Mouse (Mus musculus) cerebellum, adult 2 months (tissue): Measurements from ENCODE around the gene Nubp1.

ENCODE experiments used
- CTCF ChIP-seq: fragments of 200-500 bp; IDR thresholded peaks from 2 replicates; pipeline ENCODE4 v1.5.1; 2011; ENCODE audit warnings: low read depth, mild to moderate bottlenecking, control low read depth, low read length, moderate library complexity, borderline replicate concordance; ENCODE audit not compliant: insufficient read depth
- POLR2A ChIP-seq: fragments of 200-500 bp; IDR thresholded peaks from 2 replicates; pipeline ENCODE4 v1.6.1; 2011; ENCODE audit warnings: low read length, control low read depth, borderline replicate concordance; ENCODE audit not compliant: insufficient read depth

DNA sequence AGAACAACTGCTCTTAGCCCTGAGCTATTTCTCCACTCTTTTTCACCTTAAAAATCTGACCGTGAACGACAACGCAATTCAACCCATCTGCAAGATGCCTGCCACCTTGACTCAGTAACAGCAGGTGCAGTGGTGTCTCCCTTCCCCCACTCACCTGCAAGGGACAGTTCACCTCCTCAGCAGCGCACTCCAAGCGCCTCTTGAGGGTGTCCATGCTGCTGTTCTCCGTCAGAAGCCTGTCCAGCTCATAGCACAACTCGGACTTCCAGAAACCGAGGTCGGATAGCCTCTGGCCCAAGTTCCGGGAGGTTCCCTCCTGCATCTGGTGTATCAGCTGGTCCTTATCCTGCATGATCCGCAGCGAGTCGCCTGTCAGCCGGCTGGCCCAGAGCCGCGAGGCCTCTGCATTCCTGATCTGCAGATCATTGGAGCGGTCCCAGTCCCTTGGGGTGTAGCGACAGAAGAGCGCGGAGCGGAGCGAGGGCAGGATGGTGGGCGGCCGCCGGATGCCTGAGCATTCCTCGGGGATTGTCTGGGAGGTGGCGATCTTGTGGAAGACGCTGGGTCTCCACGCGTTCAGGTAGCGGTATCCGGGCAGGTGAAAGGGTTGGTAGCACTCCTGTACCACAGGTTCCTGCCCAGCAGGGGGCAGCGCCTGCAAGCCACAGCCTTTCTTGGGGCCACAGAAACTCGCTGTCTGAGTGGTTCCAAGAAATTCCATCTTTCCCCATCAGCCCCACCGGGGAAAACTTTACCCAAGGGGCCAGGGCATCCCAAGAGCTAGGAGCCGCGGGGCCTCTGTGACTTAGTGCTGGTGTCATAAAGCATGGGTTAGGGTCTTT, 16.8 kb upstream of the Nubp1 start, which contains the start of gene Tekt5:
- TF ChIP-seq CTCF (peak; percentile 48; the same call in 1 of the 2 replicates), POLR2A (no peak)
